Mouse (Mus musculus) G1E (cell line): Measurements from ENCODE around the gene Lmod1.

Experiments
- CTCF ChIP-seq: IDR thresholded peaks from 2 replicates; pipeline ENCODE4 v1.5.1; 2012; ENCODE audit warnings: low read depth, low read length, inconsistent platforms, mixed read lengths
- GATA1 ChIP-seq: IDR thresholded peaks from 2 replicates; pipeline ENCODE4 v1.6.1; 2012; ENCODE audit warnings: borderline replicate concordance, low read length, inconsistent platforms, mixed read lengths
- GATA2 ChIP-seq: IDR thresholded peaks from 2 replicates; pipeline ENCODE4 v1.6.1; 2012; ENCODE audit warnings: low read depth, low read length, inconsistent platforms, borderline replicate concordance
- POLR2AphosphoS5 ChIP-seq: IDR thresholded peaks from 2 replicates; pipeline ENCODE4 v1.6.1; 2012; ENCODE audit warnings: low read depth, low read length, inconsistent platforms; ENCODE audit not compliant: insufficient replicate concordance
- TAL1 ChIP-seq: conservative IDR thresholded peaks from 2 replicates; pipeline ENCODE4 v1.6.1; 2012; ENCODE audit warnings: low read depth, low read length, inconsistent platforms, mixed read lengths

- TF ChIP-seq CTCF (no peak), GATA1 (no peak), TAL1 (no peak), POLR2AphosphoS5 (no peak), GATA2 (no peak)
Observed at GRCm38 (mm10) chr1:135405356-135405755, 80.7 kb downstream of the Lmod1 start.
